Mouse (Mus musculus) forebrain, postnatal 0 days (tissue): ENCODE measurements around the gene Ankrd13b. TPM values are rescaled to one million over a fixed set of nuclear protein-coding genes. Genes with fewer than 3 reads are reported as not detected.

Experiments used
- ATAC-seq: fragments of 200-750 bp; cut with Nextera tagmentation; 2 replicates; pipeline ENCODE4 v1.8.0; 2017; ENCODE audit warnings: mild to moderate bottlenecking, moderate library complexity
- DNase-seq: peaks from one replicate; pipeline ENCODE4 v3.0.0-alpha.2; 2015
- H3K27ac ChIP-seq: fragments of 300-500 bp; sonication (generic); 2 replicates; pipeline ENCODE4 v1.5.1; 2014; ENCODE audit warnings: low read depth, mild to moderate bottlenecking, antibody characterized with exemption, low read length, moderate library complexity, mixed read lengths
- H3K27me3 ChIP-seq: fragments of 300-500 bp; sonication (generic); 2 replicates; pipeline ENCODE4 v1.6.1; 2014; ENCODE audit warnings: mild to moderate bottlenecking, low read length, mixed read lengths; ENCODE audit not compliant: insufficient read depth
- H3K36me3 ChIP-seq: fragments of 300-500 bp; sonication (generic); 2 replicates; pipeline ENCODE4 v1.6.1; 2014; ENCODE audit warnings: mild to moderate bottlenecking, moderate library complexity; ENCODE audit not compliant: insufficient read depth
- H3K4me1 ChIP-seq: fragments of 300-500 bp; sonication (generic); 2 replicates; pipeline ENCODE4 v1.6.1; 2014; ENCODE audit warnings: antibody characterized with exemption; ENCODE audit not compliant: insufficient read depth
- H3K4me2 ChIP-seq: fragments of 300-500 bp; sonication (generic); 2 replicates; pipeline ENCODE4 v1.6.1; 2014; ENCODE audit warnings: low read depth, mild to moderate bottlenecking, moderate library complexity
- H3K4me3 ChIP-seq: fragments of 300-500 bp; sonication (generic); 2 replicates; pipeline ENCODE4 v1.5.1; 2014; ENCODE audit warnings: low read depth, low read length, mixed read lengths
- H3K9ac ChIP-seq: fragments of 300-500 bp; sonication (generic); 2 replicates; pipeline ENCODE4 v1.6.1; 2014; ENCODE audit warnings: mild to moderate bottlenecking
- H3K9me3 ChIP-seq: fragments of 300-500 bp; sonication (generic); 2 replicates; pipeline ENCODE4 v1.6.1; 2016; ENCODE audit warnings: low read length
- CTCF ChIP-seq: sonication (generic); IDR thresholded peaks from 2 replicates; pipeline ENCODE4 v1.5.1; 2016; ENCODE audit warnings: antibody characterized with exemption, control low read depth, low read depth
- WGBS: fragments of 180-500 bp; shearing (Covaris S2); extraction: QIAGEN DNeasy Blood & Tissue Kit; methylation state at CpG from one replicate; pipeline ENCODE4 v1.1.7; 2014; 5-methylcytosine and 5-hydroxymethylcytosine counted together
- polyA plus RNA-seq: library from polyadenylated mRNA; unstranded; fragments of >200 nt; fragmentation: Nextera tagmentation; extraction: Ambion mirVana; gene quantifications from 2 replicates; pipeline ENCODE4 v1.2.1, GENCODE M21; 2015
- total RNA-seq: library from RNA; depleted of rRNA; stranded (reverse); fragments of >200 nt; gene quantifications from 2 replicates; pipeline ENCODE4 v1.2.3, GENCODE M21; 2014

Gene Ankrd13b
- total and polyA plus RNA-seq, 2 experiments from 2014 or later = 55.4 to 81.7 TPM

GRCm38 (mm10) chr11:77520601-77521529 is 31.4 kb upstream of the Ankrd13b start:
- Histone ChIP-seq H3K9me3 (no peaks in the 10 kb centered on the region), H3K36me3 (no peaks in the 10 kb centered on the region), H3K4me2 (no peak overlapping the region), H3K27me3 (no peaks in the 10 kb centered on the region), H3K9ac (no peak overlapping the region), H3K27ac (no peak overlapping the region), H3K4me3 (no peak overlapping the region), H3K4me1 (no peaks in the 10 kb centered on the region)
- WGBS = 31% methylated on average over 5 of the region's 5 CpGs
- ATAC-seq = no peak
- TF ChIP-seq CTCF = no peak
- no peak for DNase-seq

- Histone ChIP-seq H3K27ac (no peak within 1 kb of the TSS), H3K9me3 (no peaks in the 10 kb centered on the region), H3K4me3 (no peak within 1 kb of the TSS), H3K4me2 (no peak within 1 kb of the TSS), H3K4me1 (peaks cover 9% of the 10 kb centered on the region), H3K36me3 (no peaks in the 10 kb centered on the region), H3K9ac (no peak within 1 kb of the TSS), H3K27me3 (no peaks in the 10 kb centered on the region)
- DNase-seq (no peak), ATAC-seq (no peak)
- 78% methylated on average over 5 of the region's 5 CpGs for WGBS
- TF ChIP-seq CTCF = no peak
Observed at GRCm38 (mm10) chr11:77519043-77519442, 29.6 kb upstream of the Ankrd13b start, which contains the start of gene Gm10392. Gene Gm10392 (minus strand): TSS chr11:77519198.

GRCm38 (mm10) chr11:77518051-77518798 is 28.7 kb upstream of the Ankrd13b start:
- no peak for TF ChIP-seq CTCF
- Histone ChIP-seq H3K9ac (no peak overlapping the region), H3K4me2 (no peak overlapping the region), H3K36me3 (no peaks in the 10 kb centered on the region), H3K4me1 (peaks cover 9% of the 10 kb centered on the region), H3K27me3 (no peaks in the 10 kb centered on the region), H3K4me3 (no peak overlapping the region), H3K27ac (no peak overlapping the region), H3K9me3 (no peaks in the 10 kb centered on the region)
- ATAC-seq (no peak), DNase-seq (no peak)
- 83% methylated on average over 27 of the region's 27 CpGs for WGBS

GRCm38 (mm10) chr11:77516553-77517425 is 27.3 kb upstream of the Ankrd13b start:
- Histone ChIP-seq H3K9ac (no peak overlapping the region), H3K4me3 (no peak overlapping the region), H3K27ac (no peak overlapping the region), H3K9me3 (no peaks in the 10 kb centered on the region), H3K4me1 (peaks cover 14% of the 10 kb centered on the region), H3K27me3 (no peaks in the 10 kb centered on the region), H3K36me3 (no peaks in the 10 kb centered on the region), H3K4me2 (no peak overlapping the region)
- TF ChIP-seq CTCF = no peak
- 67% methylated on average over 5 of the region's 5 CpGs for WGBS
- ATAC-seq (no peak), DNase-seq (no peak)

GRCm38 (mm10) chr11:77515637-77516552 is 26.4 kb upstream of the Ankrd13b start, which contains the start of gene Trp53i13:
Gene Trp53i13 (minus strand): TSS chr11:77515980.
- Histone ChIP-seq H3K9me3 (no peaks in the 10 kb centered on the region), H3K4me3 (peak within 1 kb of the TSS; percentile 46), H3K4me2 (peak within 1 kb of the TSS; percentile 84), H3K9ac (peak within 1 kb of the TSS; percentile 33), H3K27ac (no peak within 1 kb of the TSS), H3K4me1 (peaks cover 14% of the 10 kb centered on the region), H3K36me3 (no peaks in the 10 kb centered on the region), H3K27me3 (no peaks in the 10 kb centered on the region)
- no peak for ATAC-seq
- no peak for DNase-seq
- TF ChIP-seq CTCF = no peak
- 12% methylated on average over 39 of the region's 39 CpGs for WGBS
